Mouse (Mus musculus) mouse embryonic stem cell (cell line): ENCODE results near the gene Gm11011.
"Not testable (repeated sequence)": the region's sequence is repeated elsewhere in the genome, so short reads cannot be mapped to it uniquely, and the experiment has no call there.

Source experiments
- in situ Hi-C, 2 experiments: fragments of 300-500 bp; cut with MboI; formaldehyde crosslinking; loops; 1 replicate in 1 of 2; 3 replicates in 1 of 2; pipeline ENCODE4 v1.14.3; 2019 to 2020; ENCODE audit warnings: low sequenced_read_pairs in 2 of 2, low pct_unique_long_range_greater_than_20kb in 1 of 2, mixed read lengths in 1 of 2; ENCODE audit not compliant: unreplicated experiment in 1 of 2

The Gm11011 gene

GRCm38 (mm10) chr2:169587645-169588044 is at the start of gene Gm11011:
Gene Gm11011 (minus strand): TSS chr2:169587745.
- in situ Hi-C loops = not testable (repeated sequence)

GRCm38 (mm10) chr2:169636414-169636813 is 48.9 kb upstream of the Gm11011 start:
- in situ Hi-C loops = no loop called here

GRCm38 (mm10) chr2:169635428-169635827 is 47.9 kb upstream of the Gm11011 start:
- in situ Hi-C loops = no loop called here

GRCm38 (mm10) chr2:169634619-169635382 is 47.3 kb upstream of the Gm11011 start:
- in situ Hi-C loops = no loop called here

- in situ Hi-C loops = no loop called here
Observed at GRCm38 (mm10) chr2:169633491-169634289, 46.1 kb upstream of the Gm11011 start.

- in situ Hi-C loops = no loop called here
Observed at GRCm38 (mm10) chr2:169632338-169633151, 45.0 kb upstream of the Gm11011 start, which contains the start of gene Tshz2. Gene Tshz2 (plus strand): TSS chr2:169633013.

- in situ Hi-C loops = no loop called here
Observed at GRCm38 (mm10) chr2:169630070-169630469, 42.5 kb upstream of the Gm11011 start.

- in situ Hi-C loops = no loop called here
Observed at GRCm38 (mm10) chr2:169621201-169621710, 33.7 kb upstream of the Gm11011 start.

- in situ Hi-C loops = no loop called here
Observed at GRCm38 (mm10) chr2:169615998-169616397, 28.5 kb upstream of the Gm11011 start.

GRCm38 (mm10) chr2:169614683-169615082 is 27.1 kb upstream of the Gm11011 start:
- in situ Hi-C loops = no loop called here

- in situ Hi-C loops = no loop called here
Observed at GRCm38 (mm10) chr2:169611557-169611956, 24.0 kb upstream of the Gm11011 start.

GRCm38 (mm10) chr2:169610882-169611281 is 23.3 kb upstream of the Gm11011 start:
- in situ Hi-C loops = no loop called here

GRCm38 (mm10) chr2:169609956-169610355 is 22.4 kb upstream of the Gm11011 start:
- in situ Hi-C loops = no loop called here

GRCm38 (mm10) chr2:169607787-169608186 is 20.2 kb upstream of the Gm11011 start:
- in situ Hi-C loops = no loop called here

- in situ Hi-C loops = no loop called here
Observed at GRCm38 (mm10) chr2:169606901-169607678, 19.5 kb upstream of the Gm11011 start.

- in situ Hi-C loops = no loop called here
Observed at GRCm38 (mm10) chr2:169600163-169600562, 12.6 kb upstream of the Gm11011 start.

GRCm38 (mm10) chr2:169599591-169599990 is 12.0 kb upstream of the Gm11011 start:
- in situ Hi-C loops = no loop called here

- in situ Hi-C loops = no loop called here
Observed at GRCm38 (mm10) chr2:169597971-169598370, 10.4 kb upstream of the Gm11011 start.
